Comparison of ENCODE assay signal across 9 mouse cellular contexts in genomic region chr5:25420601-25421000, GRCm38 (mm10).
DNase-seq lines count a peak whose midpoint lies in the region; ATAC-seq and TF ChIP-seq lines count a peak whose summit lies in the region.
"Had no signal": no experiment of that assay in that cellular context is flagged by ENCODE, and none has a peak within 500 bp of the region (broad histone marks: within the 10 kb centered on the region; RNA-seq: fewer than 3 reads in every experiment).

No protein-coding gene starts in this region.

- POLR2A ChIA-PET in Patski (lab: Charles Lee), result interaction anchor here (1.6 kb wide), 1 partner anchor 79 kb away, joined by 3 read pairs; no protein-coding TSS in a partner anchor

- CTCF ChIA-PET in Patski (lab: Charles Lee), result interaction anchor here (0.6 to 3.3 kb wide), 19 partner anchors 9 to 313 kb away, joined by 3 to 21 read pairs (median 4); no protein-coding TSS in a partner anchor

- intact Hi-C loops in heart, postnatal 10 days (cut with DNase I), result loop anchor here (1.0 to 5.0 kb wide), 3 partner anchors 182 to 410 kb away; no protein-coding TSS in a partner anchor

- DNase-seq in hindbrain, embryonic 14.5 days (ENCODE audit: low spot score), result peak; percentile 78
- DNase-seq in Patski (ENCODE audit: low read depth, low spot score), result peak; percentile 34
- DNase-seq in heart, postnatal 10 days, result peak; percentile 76 to 83
- peak; percentile 26 to 71 for DNase-seq in layer of hippocampus, postnatal 25 days (ENCODE audit: extremely low spot score in 1 of 2, low spot score in 1 of 2)
- DNase-seq in mesoderm, embryonic 11.5 days (ENCODE audit: low read depth, low spot score), result peak; percentile 52
- DNase-seq in splenic B cell, adult 2 months (ENCODE audit: low read depth, low spot score), result peak; percentile 79

- WGBS in hindbrain, embryonic 14.5 days, result 43% methylated on average over 3 of the region's 3 CpGs
- 42% methylated on average over 3 of the region's 3 CpGs for WGBS in hindbrain, embryonic 16.5 days

- H3K9ac ChIP-seq in hindbrain, embryonic 14.5 days, result no peak overlapping the region
- H3K9ac ChIP-seq in hindbrain, embryonic 16.5 days (ENCODE audit: low read depth, low read length), result no peak overlapping the region
- H3K9ac ChIP-seq: embryonic facial prominence, embryonic 12.5 days had no signal

- H3K27ac ChIP-seq in hindbrain, embryonic 14.5 days, result no peak overlapping the region
- no peak overlapping the region for H3K27ac ChIP-seq in hindbrain, embryonic 16.5 days (ENCODE audit: low read depth, low read length)
- H3K27ac ChIP-seq: embryonic facial prominence, embryonic 12.5 days had no signal

- TF ChIP-seq CTCF in Patski (IDR thresholded peaks at IDR 0.05), result peak; percentile 74

- no peaks in the 10 kb centered on the region for H3K4me1 ChIP-seq in hindbrain, embryonic 14.5 days (replicated peaks; ENCODE audit: control insufficient read depth, insufficient read depth, low read length)
- H3K4me1 ChIP-seq in hindbrain, embryonic 16.5 days (ENCODE audit: control insufficient read depth, insufficient read depth, low read depth, low read length), result no peaks in the 10 kb centered on the region
- H3K4me1 ChIP-seq: embryonic facial prominence, embryonic 12.5 days had no signal

- H3K36me3 ChIP-seq in hindbrain, embryonic 14.5 days (replicated peaks; ENCODE audit: control insufficient read depth, insufficient read depth), result no peaks in the 10 kb centered on the region
- H3K36me3 ChIP-seq in hindbrain, embryonic 16.5 days (ENCODE audit: control insufficient read depth, insufficient read depth, low read length), result no peaks in the 10 kb centered on the region
- H3K36me3 ChIP-seq in splenic B cell, adult 2 months (ENCODE audit: control insufficient read depth, insufficient read depth, low read length, poor library complexity, severe bottlenecking), result no peaks in the 10 kb centered on the region
- H3K36me3 ChIP-seq: embryonic facial prominence, embryonic 12.5 days had no signal

- no peak overlapping the region for H3K4me2 ChIP-seq in hindbrain, embryonic 14.5 days (replicated peaks)
- no peak overlapping the region for H3K4me2 ChIP-seq in hindbrain, embryonic 16.5 days (ENCODE audit: low read length)
- H3K4me2 ChIP-seq: embryonic facial prominence, embryonic 12.5 days had no signal

- ATAC-seq in hindbrain, embryonic 14.5 days (ENCODE audit: low FRiP score), result no peak
- no peak for ATAC-seq in hindbrain, embryonic 16.5 days
- ATAC-seq in Patski, result peak; percentile 39
- peak; percentile 91 for ATAC-seq in common myeloid progenitor, adult 5-6 weeks (replicated peaks; ENCODE audit: low read depth, poor library complexity, severe bottlenecking)

- no peaks in the 10 kb centered on the region for H3K9me3 ChIP-seq in hindbrain, embryonic 14.5 days (ENCODE audit: control insufficient read depth, low read length)
- H3K9me3 ChIP-seq in hindbrain, embryonic 16.5 days (ENCODE audit: control insufficient read depth, low read length), result no peaks in the 10 kb centered on the region
- H3K9me3 ChIP-seq: embryonic facial prominence, embryonic 12.5 days had no signal

- H3K27me3 ChIP-seq in hindbrain, embryonic 14.5 days (ENCODE audit: control insufficient read depth, insufficient read depth, low read length), result no peaks in the 10 kb centered on the region
- H3K27me3 ChIP-seq in hindbrain, embryonic 16.5 days (replicated peaks; ENCODE audit: control insufficient read depth, insufficient read depth, low read length), result no peaks in the 10 kb centered on the region
- no peaks in the 10 kb centered on the region for H3K27me3 ChIP-seq in Patski
- H3K27me3 ChIP-seq in splenic B cell, adult 2 months (ENCODE audit: control insufficient read depth, insufficient read depth, low read length, poor library complexity, severe bottlenecking), result no peaks in the 10 kb centered on the region
- H3K27me3 ChIP-seq: embryonic facial prominence, embryonic 12.5 days had no signal

- in situ Hi-C loops in Patski (cut with MboI; ENCODE audit: low pct_unique_long_range_greater_than_20kb), result no loop called here

- no peak overlapping the region for H3K4me3 ChIP-seq in hindbrain, embryonic 14.5 days (replicated peaks; ENCODE audit: low read length)
- no peak overlapping the region for H3K4me3 ChIP-seq in hindbrain, embryonic 16.5 days (ENCODE audit: low read length)
- H3K4me3 ChIP-seq: embryonic facial prominence, embryonic 12.5 days had no signal

Comparison
In these comparisons a context has a peak if more than half of its experiments do, and no peak if none do; other contexts are left out.
1. ATAC-seq: peak in Patski (single experiment) and common myeloid progenitor, adult 5-6 weeks (single experiment); none in hindbrain, embryonic 14.5 days (single experiment) and hindbrain, embryonic 16.5 days (single experiment).
2. Peak in every context shown above with its lines, with median percentiles within 50 percentile points of each other: DNase-seq.